Mouse (Mus musculus): ENCODE data around the gene Grm2. TPM values are rescaled to one million over a fixed set of nuclear protein-coding genes. Genes with fewer than 3 reads are reported as not detected.

Gene Grm2
- polyA plus RNA-seq, 1 experiment from 2014 or later = 3.6 TPM

DNA sequence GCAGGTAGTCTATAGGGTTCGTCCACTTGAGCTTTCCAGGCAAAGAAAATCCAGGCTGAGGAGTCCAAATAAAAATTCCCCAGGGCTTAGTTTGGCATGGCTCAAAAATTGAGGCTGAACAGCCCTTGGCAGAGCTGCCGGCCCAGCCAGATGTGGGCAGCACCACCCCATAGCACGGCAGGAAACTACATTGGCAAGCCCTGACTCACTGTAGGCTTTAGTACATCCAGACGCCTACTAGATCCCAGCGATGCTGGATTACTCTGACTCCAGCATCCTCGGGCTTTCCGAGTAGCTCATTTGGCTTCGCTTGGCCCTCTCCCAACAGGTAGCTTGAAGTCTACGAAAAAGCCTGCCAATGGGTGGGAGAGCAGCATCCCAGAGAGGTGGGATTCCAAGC, 25.1 kb upstream of the Grm2 start:
- Histone ChIP-seq H3K27ac (replicated peaks; ENCODE audit: low read depth, low read length) (no peak overlapping the region), H3K4me3 (ENCODE audit: low read depth, low read length) (no peak overlapping the region), H3K27me3 (ENCODE audit: control insufficient read depth, insufficient read depth, low read length) (no peaks in the 10 kb centered on the region), H3K4me1 (ENCODE audit: control insufficient read depth, insufficient read depth, low read length) (peaks cover 3% of the 10 kb centered on the region; the same call in 1 of the 2 replicates), H3K36me3 (replicated peaks; ENCODE audit: control insufficient read depth, insufficient read depth, low read depth, low read length) (peaks cover 3% of the 10 kb centered on the region), H3K4me2 (ENCODE audit: low read depth, low read length) (no peak overlapping the region), H3K9ac (replicated peaks; ENCODE audit: low read length) (no peak overlapping the region), H3K9me3 (replicated peaks; ENCODE audit: control insufficient read depth, low read length) (no peaks in the 10 kb centered on the region)
- ATAC-seq (replicated peaks; ENCODE audit: insufficient number of reproducible peaks, low FRiP score, low TSS enrichment, low read depth) (no peak), DNase-seq (ENCODE audit: low spot score) (no peak)
- WGBS = 90% methylated on average over 9 of the region's 9 CpGs

GRCm38 (mm10) chr9:106678242-106678641, 22.4 kb upstream of the Grm2 start:
- ATAC-seq (replicated peaks; ENCODE audit: insufficient number of reproducible peaks, low FRiP score, low TSS enrichment, low read depth) = no peak
- WGBS = 72% methylated on average over 4 of the region's 4 CpGs
- peaks cover 3% of the 10 kb centered on the region for H3K36me3 ChIP-seq (replicated peaks; ENCODE audit: control insufficient read depth, insufficient read depth, low read depth, low read length)
- DNase-seq (ENCODE audit: low spot score) = no peak
- no peaks in the 10 kb centered on the region for H3K9me3 ChIP-seq (replicated peaks; ENCODE audit: control insufficient read depth, low read length)
- no peaks in the 10 kb centered on the region for H3K27me3 ChIP-seq (ENCODE audit: control insufficient read depth, insufficient read depth, low read length)
- no peak overlapping the region for H3K4me2 ChIP-seq (ENCODE audit: low read depth, low read length)
- no peak overlapping the region for H3K27ac ChIP-seq (replicated peaks; ENCODE audit: low read depth, low read length)
- H3K4me1 ChIP-seq (ENCODE audit: control insufficient read depth, insufficient read depth, low read length) = no peaks in the 10 kb centered on the region
- no peak overlapping the region for H3K9ac ChIP-seq (replicated peaks; ENCODE audit: low read length)
- H3K4me3 ChIP-seq (ENCODE audit: low read depth, low read length) = no peak overlapping the region

- no peaks in the 10 kb centered on the region for H3K27me3 ChIP-seq (ENCODE audit: control insufficient read depth, insufficient read depth, low read length)
- H3K4me3 ChIP-seq (ENCODE audit: low read depth, low read length) = no peak overlapping the region
- H3K36me3 ChIP-seq (replicated peaks; ENCODE audit: control insufficient read depth, insufficient read depth, low read depth, low read length) = peaks cover 3% of the 10 kb centered on the region
- no peak overlapping the region for H3K9ac ChIP-seq (replicated peaks; ENCODE audit: low read length)
- H3K9me3 ChIP-seq (replicated peaks; ENCODE audit: control insufficient read depth, low read length) = no peaks in the 10 kb centered on the region
- H3K4me1 ChIP-seq (ENCODE audit: control insufficient read depth, insufficient read depth, low read length) = no peaks in the 10 kb centered on the region
- ATAC-seq (replicated peaks; ENCODE audit: insufficient number of reproducible peaks, low FRiP score, low TSS enrichment, low read depth) = no peak
- 80% methylated on average over 5 of the region's 5 CpGs for WGBS
- no peak overlapping the region for H3K27ac ChIP-seq (replicated peaks; ENCODE audit: low read depth, low read length)
- no peak overlapping the region for H3K4me2 ChIP-seq (ENCODE audit: low read depth, low read length)
- DNase-seq (ENCODE audit: low spot score) = no peak
These were observed 21.8 kb upstream of the Grm2 start for GRCm38 (mm10) chr9:106677702-106678101.

DNA sequence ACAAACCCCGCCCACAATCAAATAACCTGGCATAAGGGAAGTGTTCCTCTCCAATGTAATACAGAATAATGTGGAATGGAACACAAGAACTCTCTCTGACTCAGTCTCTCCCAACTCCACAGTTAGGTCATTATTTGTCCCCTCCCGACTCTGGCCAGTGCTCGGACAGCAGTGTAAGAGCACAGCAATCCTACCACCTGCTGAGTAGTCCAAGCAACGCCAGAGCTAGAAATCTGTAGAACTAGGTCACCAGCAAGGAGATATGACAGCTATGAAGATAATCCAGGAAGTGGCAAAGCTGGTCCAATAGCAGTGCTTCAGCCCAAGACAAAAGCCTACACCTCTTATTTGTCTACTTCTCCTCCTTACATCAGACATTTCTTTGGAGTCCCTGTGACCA, 20.7 kb upstream of the Grm2 start:
- no peak overlapping the region for H3K27ac ChIP-seq (replicated peaks; ENCODE audit: low read depth, low read length)
- no peak overlapping the region for H3K9ac ChIP-seq (replicated peaks; ENCODE audit: low read length)
- no peak overlapping the region for H3K4me2 ChIP-seq (ENCODE audit: low read depth, low read length)
- H3K4me3 ChIP-seq (ENCODE audit: low read depth, low read length) = no peak overlapping the region
- no peaks in the 10 kb centered on the region for H3K4me1 ChIP-seq (ENCODE audit: control insufficient read depth, insufficient read depth, low read length)
- DNase-seq (ENCODE audit: low spot score) (no peak), ATAC-seq (replicated peaks; ENCODE audit: insufficient number of reproducible peaks, low FRiP score, low TSS enrichment, low read depth) (no peak)
- H3K36me3 ChIP-seq (replicated peaks; ENCODE audit: control insufficient read depth, insufficient read depth, low read depth, low read length) = peaks cover 3% of the 10 kb centered on the region
- WGBS = 83% methylated on average over 4 of the region's 4 CpGs
- no peaks in the 10 kb centered on the region for H3K9me3 ChIP-seq (replicated peaks; ENCODE audit: control insufficient read depth, low read length)
- no peaks in the 10 kb centered on the region for H3K27me3 ChIP-seq (ENCODE audit: control insufficient read depth, insufficient read depth, low read length)

GRCm38 (mm10) chr9:106675965-106676364, 20.1 kb upstream of the Grm2 start:
- 79% methylated on average over 9 of the region's 9 CpGs for WGBS
- peaks cover 3% of the 10 kb centered on the region for H3K36me3 ChIP-seq (replicated peaks; ENCODE audit: control insufficient read depth, insufficient read depth, low read depth, low read length)
- ATAC-seq (replicated peaks; ENCODE audit: insufficient number of reproducible peaks, low FRiP score, low TSS enrichment, low read depth) = 0 out of 2 replicates have a peak, but pooled peaks have one; percentile 47

GRCm38 (mm10) chr9:106675480-106675879, 19.6 kb upstream of the Grm2 start:
- Histone ChIP-seq H3K27ac (replicated peaks; ENCODE audit: low read depth, low read length) (no peak overlapping the region), H3K4me3 (ENCODE audit: low read depth, low read length) (no peak overlapping the region), H3K9me3 (replicated peaks; ENCODE audit: control insufficient read depth, low read length) (no peaks in the 10 kb centered on the region), H3K27me3 (ENCODE audit: control insufficient read depth, insufficient read depth, low read length) (no peaks in the 10 kb centered on the region), H3K9ac (replicated peaks; ENCODE audit: low read length) (no peak overlapping the region), H3K4me2 (ENCODE audit: low read depth, low read length) (no peak overlapping the region), H3K4me1 (ENCODE audit: control insufficient read depth, insufficient read depth, low read length) (no peaks in the 10 kb centered on the region), H3K36me3 (replicated peaks; ENCODE audit: control insufficient read depth, insufficient read depth, low read depth, low read length) (no peaks in the 10 kb centered on the region; the same call in none of the 2 replicates)
- WGBS = 3% methylated on average over 1 of the region's 1 CpGs
- ATAC-seq (replicated peaks; ENCODE audit: insufficient number of reproducible peaks, low FRiP score, low TSS enrichment, low read depth) (peak; percentile 66; the same call in 1 of the 2 replicates), DNase-seq (ENCODE audit: low spot score) (peak; percentile 83)

More at GRCm38 (mm10) chr9:106675965-106676364, 20.1 kb upstream of the Grm2 start:
- H3K4me3 ChIP-seq (ENCODE audit: low read depth, low read length) = no peak overlapping the region
- H3K4me1 ChIP-seq (ENCODE audit: control insufficient read depth, insufficient read depth, low read length) = no peaks in the 10 kb centered on the region
- H3K9me3 ChIP-seq (replicated peaks; ENCODE audit: control insufficient read depth, low read length) = no peaks in the 10 kb centered on the region
- DNase-seq (ENCODE audit: low spot score) = no peak
- no peaks in the 10 kb centered on the region for H3K27me3 ChIP-seq (ENCODE audit: control insufficient read depth, insufficient read depth, low read length)
- H3K27ac ChIP-seq (replicated peaks; ENCODE audit: low read depth, low read length) = no peak overlapping the region
- no peak overlapping the region for H3K9ac ChIP-seq (replicated peaks; ENCODE audit: low read length)
- H3K4me2 ChIP-seq (ENCODE audit: low read depth, low read length) = no peak overlapping the region

GRCm38 (mm10) chr9:106673860-106674259, 18.0 kb upstream of the Grm2 start:
- Histone ChIP-seq H3K27ac (replicated peaks; ENCODE audit: low read depth, low read length) (no peak overlapping the region), H3K36me3 (replicated peaks; ENCODE audit: control insufficient read depth, insufficient read depth, low read depth, low read length) (no peaks in the 10 kb centered on the region; the same call in none of the 2 replicates)
- ATAC-seq (replicated peaks; ENCODE audit: insufficient number of reproducible peaks, low FRiP score, low TSS enrichment, low read depth) = no peak

DNA sequence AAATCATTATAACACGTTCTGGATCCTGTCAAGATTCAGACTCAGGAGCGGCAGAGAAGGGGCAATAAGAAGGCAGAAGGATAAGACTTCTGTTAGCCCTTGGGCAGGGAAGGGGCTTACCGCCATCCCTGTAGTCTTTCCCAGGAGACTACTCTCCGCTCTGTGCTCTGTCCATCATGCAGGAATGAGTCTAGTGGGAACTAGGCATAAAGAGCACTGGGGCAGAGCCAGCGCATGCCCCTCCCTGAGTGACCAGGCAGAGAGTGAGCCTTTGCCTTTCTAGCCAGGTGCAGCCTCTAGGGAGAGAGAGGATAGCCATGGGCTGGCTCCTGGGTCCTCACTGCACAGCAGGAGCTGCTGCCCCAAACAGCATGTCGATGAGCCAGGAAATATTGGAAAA, 9.0 kb upstream of the Grm2 start:
- no peaks in the 10 kb centered on the region for H3K27me3 ChIP-seq (ENCODE audit: control insufficient read depth, insufficient read depth, low read length)
- no peak overlapping the region for H3K27ac ChIP-seq (replicated peaks; ENCODE audit: low read depth, low read length)
- DNase-seq (ENCODE audit: low spot score) (no peak), ATAC-seq (replicated peaks; ENCODE audit: insufficient number of reproducible peaks, low FRiP score, low TSS enrichment, low read depth) (no peak)
- H3K36me3 ChIP-seq (replicated peaks; ENCODE audit: control insufficient read depth, insufficient read depth, low read depth, low read length) = no peaks in the 10 kb centered on the region; the same call in none of the 2 replicates
- no peaks in the 10 kb centered on the region for H3K4me1 ChIP-seq (ENCODE audit: control insufficient read depth, insufficient read depth, low read length)
- H3K4me2 ChIP-seq (ENCODE audit: low read depth, low read length) = no peak overlapping the region
- 85% methylated on average over 6 of the region's 6 CpGs for WGBS
- H3K4me3 ChIP-seq (ENCODE audit: low read depth, low read length) = no peak overlapping the region
- no peak overlapping the region for H3K9ac ChIP-seq (replicated peaks; ENCODE audit: low read length)
- H3K9me3 ChIP-seq (replicated peaks; ENCODE audit: control insufficient read depth, low read length) = no peaks in the 10 kb centered on the region

More at GRCm38 (mm10) chr9:106673860-106674259, 18.0 kb upstream of the Grm2 start:
- 87% methylated on average over 2 of the region's 2 CpGs for WGBS
- DNase-seq (ENCODE audit: low spot score) = no peak
- H3K4me2 ChIP-seq (ENCODE audit: low read depth, low read length) = no peak overlapping the region
- no peak overlapping the region for H3K9ac ChIP-seq (replicated peaks; ENCODE audit: low read length)
- H3K9me3 ChIP-seq (replicated peaks; ENCODE audit: control insufficient read depth, low read length) = no peaks in the 10 kb centered on the region
- no peaks in the 10 kb centered on the region for H3K4me1 ChIP-seq (ENCODE audit: control insufficient read depth, insufficient read depth, low read length)
- H3K27me3 ChIP-seq (ENCODE audit: control insufficient read depth, insufficient read depth, low read length) = no peaks in the 10 kb centered on the region
- H3K4me3 ChIP-seq (ENCODE audit: low read depth, low read length) = no peak overlapping the region
